Mouse (Mus musculus) lung, adult 2 months (tissue): Measurements from ENCODE around the gene Lrcol1.

Experiments used
- CTCF ChIP-seq: fragments of 200-500 bp; IDR thresholded peaks from 2 replicates; pipeline ENCODE4 v1.5.1; 2011; ENCODE audit warnings: mild to moderate bottlenecking, low read length, control low read depth; ENCODE audit not compliant: insufficient read depth
- POLR2A ChIP-seq: fragments of 200-500 bp; IDR thresholded peaks from 2 replicates; pipeline ENCODE4 v1.6.1; 2011; ENCODE audit warnings: low read depth, mild to moderate bottlenecking, control low read depth, low read length, borderline replicate concordance; ENCODE audit errors: extremely low read depth

DNA sequence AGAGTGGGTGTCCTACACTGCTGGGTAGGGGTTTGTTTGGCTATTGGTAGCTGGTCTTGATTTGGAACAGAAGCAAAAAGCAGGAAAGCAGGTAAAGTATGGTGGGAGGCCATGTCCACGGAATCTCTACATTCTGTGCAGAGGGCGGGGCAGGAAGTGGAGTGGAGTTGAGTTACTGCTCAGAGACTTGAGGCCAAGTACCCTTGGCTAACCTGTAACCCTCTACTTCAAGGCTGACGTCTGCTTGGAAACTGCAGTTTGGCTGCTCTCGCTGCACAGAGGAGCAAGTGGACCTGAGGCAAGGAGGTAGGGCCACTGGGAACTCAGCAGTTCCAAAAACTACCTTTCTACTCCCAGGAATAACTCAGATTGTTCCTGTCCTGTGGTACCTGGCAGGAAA, at the start of gene Lrcol1:
- no peak for TF ChIP-seq POLR2A
- no peak for TF ChIP-seq CTCF
